Mouse (Mus musculus): ENCODE results near the gene Fgfr1op. TPM values are rescaled to one million over a fixed set of nuclear protein-coding genes. Genes with fewer than 3 reads are reported as not detected.

The Fgfr1op gene
- polyA plus RNA-seq, 1 experiment from 2014 or later: 24.4 TPM

DNA sequence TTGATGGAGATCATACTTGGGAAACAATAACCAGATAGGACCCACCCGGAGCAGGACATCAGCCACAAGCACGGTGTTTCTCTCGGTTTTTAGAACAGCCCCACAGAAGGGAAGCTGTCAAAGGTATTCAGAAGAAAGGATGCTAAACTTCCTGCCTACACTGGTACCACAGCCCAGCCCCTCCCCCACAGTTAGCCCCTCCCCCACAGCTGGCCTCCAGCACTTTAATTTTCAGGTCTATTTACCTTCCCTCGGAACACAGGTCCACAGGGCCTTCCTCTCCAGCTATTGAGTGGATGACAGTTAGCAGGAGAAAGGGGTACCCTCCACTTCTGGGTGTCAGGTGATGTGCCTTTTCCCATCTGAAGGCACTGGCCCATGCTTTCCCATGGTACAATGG is 75.2 kb downstream of the Fgfr1op start:
- WGBS: 62% methylated on average over 4 of the region's 4 CpGs
- H3K4me3 ChIP-seq (ENCODE audit: control insufficient read depth in 1 of 2, insufficient read depth in 1 of 2, low read depth in 1 of 2, low read length in 2 of 2): no peak overlapping the region

DNA sequence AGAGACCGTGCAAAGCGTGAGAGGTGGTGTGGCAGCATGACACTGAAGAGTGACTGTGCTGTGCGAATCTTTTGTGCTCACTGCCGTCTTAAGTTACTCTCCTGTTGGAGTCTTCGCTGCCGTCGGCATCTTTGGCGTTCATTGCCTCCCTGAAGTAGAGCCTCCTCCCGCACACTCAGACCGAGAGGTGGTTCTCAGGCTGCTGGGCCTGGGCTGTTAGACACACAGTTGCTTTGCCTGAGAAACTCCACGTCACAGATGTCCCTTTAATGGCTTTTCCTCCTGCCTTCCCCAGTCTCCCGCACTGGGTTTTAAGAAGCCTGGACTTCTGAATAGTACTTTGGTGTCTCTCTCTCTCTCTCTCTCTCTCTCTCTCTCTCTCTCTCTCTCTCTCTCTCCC is 76.3 kb downstream of the Fgfr1op start:
- no peak for ATAC-seq (ENCODE audit: insufficient number of reproducible peaks, insufficient read depth, low FRiP score, low read depth)

More for the DNA sequence above, 75.2 kb downstream of the Fgfr1op start:
- Histone ChIP-seq H3K27me3 (ENCODE audit: control insufficient read depth, insufficient read depth, low read length) (no peaks in the 10 kb centered on the region; the same call in 1 of the 2 replicates), H3K4me2 (ENCODE audit: low read length) (no peak overlapping the region), H3K9me3 (ENCODE audit: control insufficient read depth, low read length) (no peaks in the 10 kb centered on the region), H3K36me3 (ENCODE audit: control insufficient read depth, insufficient read depth, low read length) (no peaks in the 10 kb centered on the region), H3K4me1 (ENCODE audit: control insufficient read depth in 2 of 2, insufficient read depth in 2 of 2, low read length in 2 of 2) (no peaks in the 10 kb centered on the region), H3K27ac (replicated peaks in 1 of 2; ENCODE audit: control insufficient read depth in 1 of 2, insufficient read depth in 1 of 2, low read depth in 2 of 2, low read length in 2 of 2) (no peak overlapping the region), H3K9ac (ENCODE audit: low read length) (no peak overlapping the region)
- ATAC-seq (ENCODE audit: insufficient number of reproducible peaks, insufficient read depth, low FRiP score, low read depth): no peak

DNA sequence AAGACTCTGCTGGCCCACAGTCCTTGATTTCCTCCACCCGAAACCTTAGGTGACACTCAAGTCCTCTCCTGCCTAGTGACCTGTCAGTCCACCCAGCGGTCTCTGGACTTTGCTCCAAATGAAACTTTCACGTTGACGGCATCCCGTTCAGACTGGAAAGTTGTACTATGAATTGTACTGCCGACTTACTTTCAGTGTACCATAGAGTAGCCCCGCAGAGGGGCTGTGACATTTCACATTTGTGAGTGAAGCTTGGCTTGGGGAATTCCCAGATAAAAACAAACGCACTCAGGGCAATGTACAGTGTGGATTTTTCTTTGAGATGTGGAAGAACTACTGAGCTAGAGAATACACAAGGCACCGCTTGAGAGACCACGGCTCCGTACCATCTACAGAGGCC is 76.9 kb downstream of the Fgfr1op start:
- ATAC-seq (ENCODE audit: insufficient number of reproducible peaks, insufficient read depth, low FRiP score, low read depth): no peak
- H3K4me3 ChIP-seq (ENCODE audit: control insufficient read depth in 1 of 2, insufficient read depth in 1 of 2, low read depth in 1 of 2, low read length in 2 of 2): no peak overlapping the region

More for the DNA sequence above, 76.3 kb downstream of the Fgfr1op start:
- no peak overlapping the region for H3K4me2 ChIP-seq (ENCODE audit: low read length)
- H3K36me3 ChIP-seq (ENCODE audit: control insufficient read depth, insufficient read depth, low read length): no peaks in the 10 kb centered on the region
- no peak overlapping the region for H3K27ac ChIP-seq (replicated peaks in 1 of 2; ENCODE audit: control insufficient read depth in 1 of 2, insufficient read depth in 1 of 2, low read depth in 2 of 2, low read length in 2 of 2)
- 69% methylated on average over 12 of the region's 12 CpGs for WGBS
- no peaks in the 10 kb centered on the region; the same call in 1 of the 2 replicates for H3K27me3 ChIP-seq (ENCODE audit: control insufficient read depth, insufficient read depth, low read length)
- H3K9ac ChIP-seq (ENCODE audit: low read length): no peak overlapping the region
- no peak overlapping the region for H3K4me3 ChIP-seq (ENCODE audit: control insufficient read depth in 1 of 2, insufficient read depth in 1 of 2, low read depth in 1 of 2, low read length in 2 of 2)
- H3K9me3 ChIP-seq (ENCODE audit: control insufficient read depth, low read length): no peaks in the 10 kb centered on the region
- no peaks in the 10 kb centered on the region for H3K4me1 ChIP-seq (ENCODE audit: control insufficient read depth in 2 of 2, insufficient read depth in 2 of 2, low read length in 2 of 2)

DNA sequence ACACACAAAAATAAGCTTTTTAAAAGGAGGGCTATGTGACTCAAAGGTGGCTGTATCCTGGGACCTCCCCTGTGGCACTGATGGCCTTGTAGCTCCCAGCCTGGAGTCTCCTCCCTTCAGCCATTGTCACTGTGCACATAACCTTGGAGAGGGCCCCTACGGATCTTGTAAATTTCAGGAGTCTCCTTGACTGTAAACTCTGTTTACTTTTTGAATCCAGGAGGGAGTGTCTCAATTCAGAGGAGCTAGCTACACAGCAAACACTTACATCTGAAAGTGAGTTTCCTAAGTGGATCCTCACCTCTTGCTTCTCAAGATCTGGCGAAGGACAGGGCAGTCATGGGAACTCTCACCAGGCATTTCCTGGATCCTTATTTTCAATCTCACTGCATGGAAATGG is 78.8 kb downstream of the Fgfr1op start:
- no peaks in the 10 kb centered on the region for H3K36me3 ChIP-seq (ENCODE audit: control insufficient read depth, insufficient read depth, low read length)
- no peak overlapping the region for H3K4me3 ChIP-seq (ENCODE audit: control insufficient read depth in 1 of 2, insufficient read depth in 1 of 2, low read depth in 1 of 2, low read length in 2 of 2)
- H3K9ac ChIP-seq (ENCODE audit: low read length): no peak overlapping the region
- no peaks in the 10 kb centered on the region for H3K9me3 ChIP-seq (ENCODE audit: control insufficient read depth, low read length)
- 0 out of 2 replicates have a peak, but pooled peaks cover 1% of the 10 kb centered on the region for H3K27me3 ChIP-seq (ENCODE audit: control insufficient read depth, insufficient read depth, low read length)
- H3K4me1 ChIP-seq (ENCODE audit: control insufficient read depth in 2 of 2, insufficient read depth in 2 of 2, low read length in 2 of 2): no peaks in the 10 kb centered on the region
- H3K27ac ChIP-seq (replicated peaks in 1 of 2; ENCODE audit: control insufficient read depth in 1 of 2, insufficient read depth in 1 of 2, low read depth in 2 of 2, low read length in 2 of 2): no peak overlapping the region
- no peak for ATAC-seq (ENCODE audit: insufficient number of reproducible peaks, insufficient read depth, low FRiP score, low read depth)
- no peak overlapping the region for H3K4me2 ChIP-seq (ENCODE audit: low read length)
- WGBS: 71% methylated on average over 2 of the region's 2 CpGs

More for the DNA sequence above, 76.9 kb downstream of the Fgfr1op start:
- no peaks in the 10 kb centered on the region for H3K9me3 ChIP-seq (ENCODE audit: control insufficient read depth, low read length)
- no peaks in the 10 kb centered on the region; the same call in 1 of the 2 replicates for H3K27me3 ChIP-seq (ENCODE audit: control insufficient read depth, insufficient read depth, low read length)
- H3K27ac ChIP-seq (replicated peaks in 1 of 2; ENCODE audit: control insufficient read depth in 1 of 2, insufficient read depth in 1 of 2, low read depth in 2 of 2, low read length in 2 of 2): no peak overlapping the region
- no peaks in the 10 kb centered on the region for H3K36me3 ChIP-seq (ENCODE audit: control insufficient read depth, insufficient read depth, low read length)
- 84% methylated on average over 11 of the region's 11 CpGs for WGBS
- no peak overlapping the region for H3K4me2 ChIP-seq (ENCODE audit: low read length)
- H3K9ac ChIP-seq (ENCODE audit: low read length): no peak overlapping the region
- H3K4me1 ChIP-seq (ENCODE audit: control insufficient read depth in 2 of 2, insufficient read depth in 2 of 2, low read length in 2 of 2): no peaks in the 10 kb centered on the region

DNA sequence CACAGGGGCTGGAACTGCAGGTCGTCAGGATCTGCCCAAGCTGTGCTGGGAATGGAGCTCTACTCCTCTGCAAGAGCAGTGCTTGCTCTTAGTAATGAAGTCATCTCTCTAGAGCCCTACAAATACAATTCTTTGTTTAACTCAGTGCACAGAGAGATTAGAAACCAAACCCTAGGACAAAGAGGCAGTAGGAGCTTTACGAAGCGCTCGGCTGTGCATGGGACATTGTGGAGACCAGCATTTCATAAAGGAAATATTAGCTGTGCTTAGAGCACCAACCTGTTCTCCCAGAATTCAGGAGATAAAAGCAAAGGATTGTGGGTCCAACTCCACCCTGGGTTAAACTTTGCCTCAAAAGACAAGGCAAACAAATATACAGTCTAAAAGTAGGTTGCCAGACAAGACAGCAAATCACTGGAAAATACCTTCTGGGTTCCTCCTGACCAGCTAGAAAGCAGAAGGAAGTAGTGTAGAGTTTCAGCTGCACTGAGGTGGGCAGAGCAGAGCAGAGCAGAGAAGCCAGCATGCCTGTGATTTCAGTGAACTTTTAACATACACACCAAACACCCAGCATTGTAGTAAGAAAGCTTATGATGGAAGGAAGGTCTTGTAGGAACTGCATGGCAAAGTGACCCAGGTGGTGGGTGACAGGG is 80.9 kb downstream of the Fgfr1op start:
- no peaks in the 10 kb centered on the region for H3K4me1 ChIP-seq (ENCODE audit: control insufficient read depth in 2 of 2, insufficient read depth in 2 of 2, low read length in 2 of 2)
- H3K4me3 ChIP-seq (ENCODE audit: control insufficient read depth in 1 of 2, insufficient read depth in 1 of 2, low read depth in 1 of 2, low read length in 2 of 2): no peak overlapping the region
- H3K9ac ChIP-seq (ENCODE audit: low read length): no peak overlapping the region
- no peaks in the 10 kb centered on the region for H3K36me3 ChIP-seq (ENCODE audit: control insufficient read depth, insufficient read depth, low read length)
- ATAC-seq (ENCODE audit: insufficient number of reproducible peaks, insufficient read depth, low FRiP score, low read depth): no peak
- H3K4me2 ChIP-seq (ENCODE audit: low read length): no peak overlapping the region
- no peaks in the 10 kb centered on the region for H3K9me3 ChIP-seq (ENCODE audit: control insufficient read depth, low read length)
- H3K27ac ChIP-seq (replicated peaks in 1 of 2; ENCODE audit: control insufficient read depth in 1 of 2, insufficient read depth in 1 of 2, low read depth in 2 of 2, low read length in 2 of 2): no peak overlapping the region
- H3K27me3 ChIP-seq (ENCODE audit: control insufficient read depth, insufficient read depth, low read length): 0 out of 2 replicates have a peak, but pooled peaks cover 8% of the 10 kb centered on the region
- 65% methylated on average over 4 of the region's 4 CpGs for WGBS

Other genes with a start within 250 kb of the Fgfr1op start
- gene Tagap, start 239.5 kb upstream of the Fgfr1op start, polyA plus RNA-seq (2014; fragmentation: Nextera tagmentation; extraction: Ambion mirVana): 0.22 and 0.54 TPM in 2 replicates
- 63.5 and 66.0 TPM in 2 replicates for gene Rsph3a, start 219.9 kb upstream of the Fgfr1op start, polyA plus RNA-seq (2014; fragmentation: Nextera tagmentation; extraction: Ambion mirVana)
- gene Gm49673, start 17.7 kb upstream of the Fgfr1op start, polyA plus RNA-seq (2014; fragmentation: Nextera tagmentation; extraction: Ambion mirVana): not detected in 2 replicates
- gene Rnaset2a, start 17.4 kb upstream of the Fgfr1op start, polyA plus RNA-seq (2014; fragmentation: Nextera tagmentation; extraction: Ambion mirVana): 39.7 and 43.1 TPM in 2 replicates
- not detected in 2 replicates for gene Ccr6, start 70.5 kb downstream of the Fgfr1op start, polyA plus RNA-seq (2014; fragmentation: Nextera tagmentation; extraction: Ambion mirVana)
- gene Mpc1, start 117.4 kb downstream of the Fgfr1op start, polyA plus RNA-seq (2014; fragmentation: Nextera tagmentation; extraction: Ambion mirVana): 279 and 284 TPM in 2 replicates
- 43.6 and 64.6 TPM in 2 replicates for gene Sft2d1, start 145.6 kb downstream of the Fgfr1op start, polyA plus RNA-seq (2014; fragmentation: Nextera tagmentation; extraction: Ambion mirVana)
- gene Prr18, start 172.0 kb downstream of the Fgfr1op start, polyA plus RNA-seq (2014; fragmentation: Nextera tagmentation; extraction: Ambion mirVana): 0.08 TPM in 1 of 2 replicates, not detected in the other
- 1.6 and 2.5 TPM in 2 replicates for gene T2, start 190.5 kb downstream of the Fgfr1op start, polyA plus RNA-seq (2014; fragmentation: Nextera tagmentation; extraction: Ambion mirVana)